Mouse (Mus musculus) forebrain, embryonic 16.5 days (tissue): ENCODE results near the gene Lin54. TPM values are rescaled to one million over a fixed set of nuclear protein-coding genes. Genes with fewer than 3 reads are reported as not detected.

ENCODE experiments used
- ATAC-seq: fragments of 200-750 bp; cut with Nextera tagmentation; 2 replicates; pipeline ENCODE4 v1.8.0; 2017; ENCODE audit warnings: mild to moderate bottlenecking, moderate library complexity
- H3K27ac ChIP-seq: fragments of 300-500 bp; sonication (generic); 2 replicates; pipeline ENCODE4 v1.5.1; 2014; ENCODE audit warnings: low read length, control low read depth
- H3K27me3 ChIP-seq: fragments of 300-500 bp; sonication (generic); replicated peaks from 2 replicates; pipeline ENCODE4 v1.6.1; 2014; ENCODE audit warnings: low read length; ENCODE audit not compliant: control insufficient read depth, insufficient read depth
- H3K36me3 ChIP-seq: fragments of 300-500 bp; sonication (generic); 2 replicates; pipeline ENCODE4 v1.6.1; 2014; ENCODE audit not compliant: control insufficient read depth, insufficient read depth
- H3K4me1 ChIP-seq: fragments of 300-500 bp; sonication (generic); replicated peaks from 2 replicates; pipeline ENCODE4 v1.6.1; 2014; ENCODE audit warnings: low read length; ENCODE audit not compliant: control insufficient read depth, insufficient read depth
- H3K4me2 ChIP-seq: fragments of 300-500 bp; sonication (generic); 2 replicates; pipeline ENCODE4 v1.6.1; 2014; ENCODE audit warnings: mild to moderate bottlenecking, low read length, control low read depth
- H3K4me3 ChIP-seq: fragments of 300-500 bp; sonication (generic); replicated peaks from 2 replicates; pipeline ENCODE4 v1.5.1; 2014; ENCODE audit warnings: mild to moderate bottlenecking, low read length, control low read depth
- H3K9ac ChIP-seq: fragments of 300-500 bp; sonication (generic); replicated peaks from 2 replicates; pipeline ENCODE4 v1.6.1; 2014; ENCODE audit warnings: low read depth, low read length, control low read depth
- H3K9me3 ChIP-seq: fragments of 300-500 bp; sonication (generic); 2 replicates; pipeline ENCODE4 v1.6.1; 2016; ENCODE audit warnings: low read length; ENCODE audit not compliant: control insufficient read depth
- WGBS: fragments of 180-500 bp; shearing (Covaris S2); extraction: QIAGEN DNeasy Blood & Tissue Kit; methylation state at CpG from one replicate; pipeline ENCODE4 v1.1.7; 2014; 5-methylcytosine and 5-hydroxymethylcytosine counted together
- polyA plus RNA-seq: library from polyadenylated mRNA; unstranded; fragments of >200 nt; fragmentation: Nextera tagmentation; extraction: Ambion mirVana; gene quantifications from 2 replicates; pipeline ENCODE4 v1.2.1, GENCODE M21; 2015

Lin54 gene
- polyA plus RNA-seq, result 9.4 and 11.0 TPM in 2 replicates

GRCm38 (mm10) chr5:100500458-100500961 lies at the start of gene Lin54:
Gene Lin54, minus strand, starts transcription at chr5:100500639.
- Histone ChIP-seq H3K9me3 (no peaks in the 10 kb centered on the region), H3K27ac (peak within 1 kb of the TSS; percentile 73), H3K4me1 (peaks cover 22% of the 10 kb centered on the region), H3K27me3 (no peaks in the 10 kb centered on the region), H3K9ac (peak within 1 kb of the TSS; percentile 63), H3K4me2 (peak within 1 kb of the TSS; percentile 99), H3K36me3 (no peaks in the 10 kb centered on the region), H3K4me3 (peak within 1 kb of the TSS; percentile 75)
- WGBS, result 0% methylated on average over 49 of the region's 60 CpGs
- ATAC-seq, result peak; percentile 93

- H3K9me3 ChIP-seq, result no peaks in the 10 kb centered on the region
- H3K27ac ChIP-seq, result no peak overlapping the region
- H3K4me3 ChIP-seq, result no peak overlapping the region
- ATAC-seq, result no peak
- peaks cover 21% of the 10 kb centered on the region for H3K36me3 ChIP-seq
- H3K9ac ChIP-seq, result no peak overlapping the region
- H3K27me3 ChIP-seq, result no peaks in the 10 kb centered on the region
- 83% methylated on average over 1 of the region's 1 CpGs for WGBS
- H3K4me2 ChIP-seq, result no peak overlapping the region
- peaks cover 3% of the 10 kb centered on the region for H3K4me1 ChIP-seq
Observed at GRCm38 (mm10) chr5:100550151-100550550, 49.7 kb upstream of the Lin54 start.

GRCm38 (mm10) chr5:100549311-100549710 lies 48.9 kb upstream of the Lin54 start:
- H3K9ac ChIP-seq, result no peak overlapping the region
- peaks cover 3% of the 10 kb centered on the region for H3K4me1 ChIP-seq
- no peak overlapping the region for H3K4me2 ChIP-seq
- no peaks in the 10 kb centered on the region for H3K27me3 ChIP-seq
- 92% methylated on average over 4 of the region's 4 CpGs for WGBS
- peaks cover 25% of the 10 kb centered on the region for H3K36me3 ChIP-seq
- no peak overlapping the region for H3K27ac ChIP-seq
- no peaks in the 10 kb centered on the region for H3K9me3 ChIP-seq
- no peak for ATAC-seq
- H3K4me3 ChIP-seq, result no peak overlapping the region

GRCm38 (mm10) chr5:100548236-100548635 lies 47.8 kb upstream of the Lin54 start:
- 91% methylated on average over 2 of the region's 2 CpGs for WGBS
- Histone ChIP-seq H3K27ac (no peak overlapping the region), H3K4me2 (no peak overlapping the region), H3K4me3 (no peak overlapping the region), H3K36me3 (peaks cover 34% of the 10 kb centered on the region), H3K27me3 (no peaks in the 10 kb centered on the region), H3K4me1 (peaks cover under 1% of the 10 kb centered on the region; the same call in 1 of the 2 replicates), H3K9me3 (no peaks in the 10 kb centered on the region), H3K9ac (no peak overlapping the region)
- no peak for ATAC-seq

GRCm38 (mm10) chr5:100546294-100547080 lies 46.0 kb upstream of the Lin54 start:
- H3K36me3 ChIP-seq, result peaks cover 40% of the 10 kb centered on the region
- 89% methylated on average over 6 of the region's 6 CpGs for WGBS
- H3K4me3 ChIP-seq, result no peak overlapping the region
- H3K9me3 ChIP-seq, result no peaks in the 10 kb centered on the region
- no peaks in the 10 kb centered on the region for H3K4me1 ChIP-seq
- H3K27me3 ChIP-seq, result no peaks in the 10 kb centered on the region
- H3K4me2 ChIP-seq, result no peak overlapping the region
- ATAC-seq, result no peak
- H3K9ac ChIP-seq, result no peak overlapping the region
- H3K27ac ChIP-seq, result no peak overlapping the region

GRCm38 (mm10) chr5:100536638-100537037 lies 36.2 kb upstream of the Lin54 start:
- H3K27me3 ChIP-seq, result no peaks in the 10 kb centered on the region
- H3K4me3 ChIP-seq, result no peak overlapping the region
- ATAC-seq, result no peak
- WGBS, result 83% methylated on average over 3 of the region's 3 CpGs
- H3K9me3 ChIP-seq, result no peaks in the 10 kb centered on the region
- H3K4me2 ChIP-seq, result no peak overlapping the region
- H3K36me3 ChIP-seq, result peaks cover 29% of the 10 kb centered on the region
- no peaks in the 10 kb centered on the region for H3K4me1 ChIP-seq
- H3K27ac ChIP-seq, result no peak overlapping the region
- H3K9ac ChIP-seq, result no peak overlapping the region

- peaks cover 34% of the 10 kb centered on the region for H3K36me3 ChIP-seq
- no peak overlapping the region for H3K9ac ChIP-seq
- H3K4me3 ChIP-seq, result no peak overlapping the region
- no peaks in the 10 kb centered on the region for H3K4me1 ChIP-seq
- H3K9me3 ChIP-seq, result no peaks in the 10 kb centered on the region
- H3K27ac ChIP-seq, result no peak overlapping the region
- no peaks in the 10 kb centered on the region for H3K27me3 ChIP-seq
- H3K4me2 ChIP-seq, result no peak overlapping the region
- WGBS, result 88% methylated on average over 7 of the region's 7 CpGs
- ATAC-seq, result no peak
Observed at GRCm38 (mm10) chr5:100535826-100536225, 35.4 kb upstream of the Lin54 start.

- WGBS, result 89% methylated on average over 7 of the region's 7 CpGs
- Histone ChIP-seq H3K36me3 (peaks cover 23% of the 10 kb centered on the region), H3K27me3 (no peaks in the 10 kb centered on the region), H3K27ac (no peak overlapping the region), H3K4me3 (no peak overlapping the region), H3K9me3 (no peaks in the 10 kb centered on the region), H3K9ac (no peak overlapping the region), H3K4me2 (no peak overlapping the region), H3K4me1 (no peaks in the 10 kb centered on the region)
- no peak for ATAC-seq
Observed at GRCm38 (mm10) chr5:100526164-100526563, 25.7 kb upstream of the Lin54 start.

- peaks cover 17% of the 10 kb centered on the region for H3K36me3 ChIP-seq
- ATAC-seq, result no peak
- whole genome bisulfite sequencing, result 82% methylated on average over 3 of the region's 3 CpGs
- H3K9me3 ChIP-seq, result no peaks in the 10 kb centered on the region
- no peak overlapping the region for H3K27ac ChIP-seq
- H3K9ac ChIP-seq, result no peak overlapping the region
- H3K4me1 ChIP-seq, result no peaks in the 10 kb centered on the region
- H3K4me2 ChIP-seq, result no peak overlapping the region
- H3K27me3 ChIP-seq, result no peaks in the 10 kb centered on the region
- H3K4me3 ChIP-seq, result no peak overlapping the region
Observed at GRCm38 (mm10) chr5:100525620-100526019, 25.2 kb upstream of the Lin54 start.
